Mouse (Mus musculus) forebrain, postnatal 0 days (tissue): ENCODE data around the gene Armc7. TPM values are rescaled to one million over a fixed set of nuclear protein-coding genes. Genes with fewer than 3 reads are reported as not detected.
A peak's percentile ranks its signal among the peaks of the same experiment; 100 is the strongest.
"Not testable (repeated sequence)": the region's sequence is repeated elsewhere in the genome, so short reads cannot be mapped to it uniquely, and the experiment has no call there.

Experiments used
- ATAC-seq: fragments of 200-750 bp; cut with Nextera tagmentation; 2 replicates; pipeline ENCODE4 v1.8.0; 2017; ENCODE audit warnings: mild to moderate bottlenecking, moderate library complexity
- DNase-seq: peaks from one replicate; pipeline ENCODE4 v3.0.0-alpha.2; 2015
- H3K27ac ChIP-seq: fragments of 300-500 bp; sonication (generic); 2 replicates; pipeline ENCODE4 v1.5.1; 2014; ENCODE audit warnings: low read depth, mild to moderate bottlenecking, antibody characterized with exemption, low read length, moderate library complexity, mixed read lengths
- H3K27me3 ChIP-seq: fragments of 300-500 bp; sonication (generic); 2 replicates; pipeline ENCODE4 v1.6.1; 2014; ENCODE audit warnings: mild to moderate bottlenecking, low read length, mixed read lengths; ENCODE audit not compliant: insufficient read depth
- H3K36me3 ChIP-seq: fragments of 300-500 bp; sonication (generic); 2 replicates; pipeline ENCODE4 v1.6.1; 2014; ENCODE audit warnings: mild to moderate bottlenecking, moderate library complexity; ENCODE audit not compliant: insufficient read depth
- H3K4me1 ChIP-seq: fragments of 300-500 bp; sonication (generic); 2 replicates; pipeline ENCODE4 v1.6.1; 2014; ENCODE audit warnings: antibody characterized with exemption; ENCODE audit not compliant: insufficient read depth
- H3K4me2 ChIP-seq: fragments of 300-500 bp; sonication (generic); 2 replicates; pipeline ENCODE4 v1.6.1; 2014; ENCODE audit warnings: low read depth, mild to moderate bottlenecking, moderate library complexity
- H3K4me3 ChIP-seq: fragments of 300-500 bp; sonication (generic); 2 replicates; pipeline ENCODE4 v1.5.1; 2014; ENCODE audit warnings: low read depth, low read length, mixed read lengths
- H3K9ac ChIP-seq: fragments of 300-500 bp; sonication (generic); 2 replicates; pipeline ENCODE4 v1.6.1; 2014; ENCODE audit warnings: mild to moderate bottlenecking
- H3K9me3 ChIP-seq: fragments of 300-500 bp; sonication (generic); 2 replicates; pipeline ENCODE4 v1.6.1; 2016; ENCODE audit warnings: low read length
- CTCF ChIP-seq: sonication (generic); IDR thresholded peaks from 2 replicates; pipeline ENCODE4 v1.5.1; 2016; ENCODE audit warnings: antibody characterized with exemption, control low read depth, low read depth
- WGBS: fragments of 180-500 bp; shearing (Covaris S2); extraction: QIAGEN DNeasy Blood & Tissue Kit; methylation state at CpG from one replicate; pipeline ENCODE4 v1.1.7; 2014; 5-methylcytosine and 5-hydroxymethylcytosine counted together
- polyA plus RNA-seq: library from polyadenylated mRNA; unstranded; fragments of >200 nt; fragmentation: Nextera tagmentation; extraction: Ambion mirVana; gene quantifications from 2 replicates; pipeline ENCODE4 v1.2.1, GENCODE M21; 2015
- total RNA-seq: library from RNA; depleted of rRNA; stranded (reverse); fragments of >200 nt; gene quantifications from 2 replicates; pipeline ENCODE4 v1.2.3, GENCODE M21; 2014

Armc7 gene
- total and polyA plus RNA-seq, 2 experiments from 2014 or later: 11.2 TPM

DNA sequence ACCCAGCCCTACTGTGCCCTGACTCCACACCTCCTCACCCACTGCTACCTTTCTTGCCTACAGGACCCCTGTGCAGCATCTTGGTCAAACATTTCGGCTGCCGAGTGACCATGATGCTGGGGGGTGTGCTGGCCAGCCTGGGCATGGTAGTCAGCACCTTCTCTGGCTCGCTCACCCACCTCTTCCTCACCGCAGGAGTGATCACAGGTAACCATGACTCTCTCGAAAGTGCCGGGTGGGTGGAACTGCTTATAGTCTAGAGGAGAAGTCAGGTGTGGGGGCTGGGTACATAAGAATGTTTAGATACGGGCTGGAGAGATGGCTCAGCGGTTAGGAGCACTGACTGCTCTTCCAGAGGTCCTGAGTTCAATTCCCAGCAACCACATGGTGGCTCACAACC is 10.6 kb upstream of the Armc7 start:
- Histone ChIP-seq H3K4me1 (no peaks in the 10 kb centered on the region), H3K9me3 (no peaks in the 10 kb centered on the region), H3K36me3 (no peaks in the 10 kb centered on the region), H3K27ac (no peak overlapping the region), H3K4me3 (no peak overlapping the region), H3K4me2 (no peak overlapping the region), H3K27me3 (no peaks in the 10 kb centered on the region), H3K9ac (no peak overlapping the region)
- no peak for DNase-seq
- TF ChIP-seq CTCF: no peak
- 93% methylated on average over 8 of the region's 8 CpGs for WGBS
- no peak for ATAC-seq

DNA sequence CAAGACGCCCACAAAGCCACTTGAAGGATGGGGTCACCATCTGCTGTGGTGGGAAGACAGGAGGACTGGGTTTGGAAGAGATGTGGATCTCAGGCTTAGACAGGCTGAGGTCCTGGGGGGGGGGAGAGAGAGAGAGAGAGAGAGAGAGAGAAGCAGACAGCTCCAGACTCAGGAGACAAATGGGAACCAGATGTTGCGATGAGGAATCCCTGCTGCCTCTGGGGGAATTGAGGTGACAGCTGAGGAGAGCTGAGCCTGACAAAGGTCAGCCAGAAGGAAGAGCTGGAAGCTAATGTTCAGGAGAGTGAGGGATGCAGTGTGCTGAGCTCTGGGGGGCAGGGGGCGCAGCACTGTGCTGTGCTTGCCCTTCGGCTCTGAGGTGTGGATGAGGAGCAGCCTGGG is 8.2 kb upstream of the Armc7 start:
- no peak overlapping the region for H3K27ac ChIP-seq
- TF ChIP-seq CTCF: no peak
- DNase-seq (no peak), ATAC-seq (no peak)
- no peaks in the 10 kb centered on the region for H3K27me3 ChIP-seq
- H3K4me3 ChIP-seq: no peak overlapping the region
- no peak overlapping the region for H3K4me2 ChIP-seq
- 69% methylated on average over 4 of the region's 4 CpGs for whole genome bisulfite sequencing
- no peak overlapping the region for H3K9ac ChIP-seq
- no peaks in the 10 kb centered on the region for H3K36me3 ChIP-seq
- no peaks in the 10 kb centered on the region for H3K9me3 ChIP-seq
- H3K4me1 ChIP-seq: no peaks in the 10 kb centered on the region

DNA sequence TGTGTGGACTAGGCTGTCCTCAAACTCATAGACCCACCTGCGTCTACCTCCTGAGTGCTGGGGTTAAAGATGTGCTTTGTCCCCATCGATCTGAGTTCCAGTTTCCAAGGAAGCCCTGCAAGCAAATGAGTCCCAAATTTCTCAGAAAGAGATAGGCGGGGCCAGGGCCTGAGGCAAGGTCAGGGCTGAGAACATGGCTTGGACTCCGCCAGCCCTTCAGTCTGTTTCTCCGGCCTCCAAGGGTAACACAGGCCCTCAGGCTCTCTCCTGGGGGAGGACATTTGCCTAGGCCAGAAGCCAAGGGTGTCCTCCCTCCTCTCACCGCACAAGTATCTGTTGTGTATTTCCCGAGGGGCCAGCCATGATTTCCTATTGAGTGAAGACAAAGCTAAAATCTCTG is 3.3 kb upstream of the Armc7 start:
- no peak overlapping the region for H3K27ac ChIP-seq
- no peaks in the 10 kb centered on the region for H3K36me3 ChIP-seq
- no peak overlapping the region for H3K4me3 ChIP-seq
- no peaks in the 10 kb centered on the region for H3K27me3 ChIP-seq
- no peak for TF ChIP-seq CTCF
- ATAC-seq (no peak), DNase-seq (no peak)
- H3K4me1 ChIP-seq: peaks cover 18% of the 10 kb centered on the region
- no peak overlapping the region for H3K4me2 ChIP-seq
- H3K9ac ChIP-seq: no peak overlapping the region
- H3K9me3 ChIP-seq: no peaks in the 10 kb centered on the region
- 86% methylated on average over 7 of the region's 7 CpGs for WGBS

DNA sequence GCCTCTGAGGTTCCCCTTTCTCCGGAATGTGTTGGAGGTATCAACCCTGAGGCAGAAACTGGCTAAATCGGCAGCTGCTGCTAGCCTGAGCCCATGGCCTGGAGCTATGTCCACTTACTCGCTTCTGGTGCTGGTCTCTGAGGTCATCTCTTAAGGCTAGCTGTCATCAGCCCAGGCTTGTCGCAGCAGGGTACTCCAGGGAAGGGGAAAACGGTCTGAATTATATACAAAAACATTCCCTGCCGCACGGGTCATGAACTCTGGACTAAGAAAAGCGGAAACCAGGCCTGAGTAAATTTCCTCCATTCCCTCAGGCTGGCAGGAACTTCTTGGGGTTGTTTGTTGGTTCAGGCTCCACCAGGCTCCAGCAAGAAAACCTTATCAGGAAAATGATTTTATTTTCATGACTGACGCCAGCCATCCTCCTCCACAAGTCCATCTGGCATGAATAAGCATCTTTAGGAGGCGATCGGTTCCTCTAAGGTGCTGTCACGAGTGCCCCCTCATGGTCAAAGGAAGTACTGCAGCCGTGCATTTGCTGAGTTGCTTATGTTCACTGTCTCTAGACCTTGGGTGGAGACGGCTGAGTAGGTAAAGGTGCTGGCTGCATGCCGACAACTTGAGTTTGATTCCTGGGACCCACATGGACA is 1.7 kb upstream of the Armc7 start:
- Histone ChIP-seq H3K36me3 (no peaks in the 10 kb centered on the region), H3K4me1 (peaks cover 20% of the 10 kb centered on the region), H3K9me3 (no peaks in the 10 kb centered on the region), H3K9ac (no peak overlapping the region), H3K27me3 (no peaks in the 10 kb centered on the region), H3K4me3 (no peak overlapping the region), H3K27ac (peak overlapping the region; percentile 47; the same call in 1 of the 2 replicates), H3K4me2 (no peak overlapping the region)
- ATAC-seq (peak; percentile 18; the same call in 1 of the 2 replicates), DNase-seq (peak; percentile 95)
- TF ChIP-seq CTCF: peak; percentile 99
- WGBS: 24% methylated on average over 15 of the region's 15 CpGs

DNA sequence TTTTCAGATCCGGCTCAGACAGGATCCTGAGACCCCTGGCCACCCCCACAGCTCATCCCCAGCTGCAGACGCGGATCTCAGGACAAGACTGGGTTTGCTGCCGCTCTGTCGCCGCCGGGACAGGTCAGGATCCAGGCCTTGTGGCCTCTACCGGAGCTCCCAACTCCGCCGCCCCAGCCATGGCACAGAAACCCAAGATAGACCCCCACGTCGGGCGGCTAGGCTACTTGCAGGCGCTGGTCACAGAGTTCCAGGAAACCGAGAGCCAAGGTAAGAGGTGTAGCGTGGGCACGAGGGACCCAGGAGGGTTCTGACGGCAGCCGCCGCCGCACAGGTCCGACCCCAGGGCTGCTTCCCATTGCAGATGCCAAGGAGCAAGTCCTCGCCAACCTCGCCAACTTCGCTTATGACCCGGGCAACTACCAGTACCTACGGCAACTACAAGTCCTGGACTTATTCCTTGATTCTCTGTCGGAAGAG is 331 bp downstream of the Armc7 start:
- H3K9ac ChIP-seq: peak overlapping the region; percentile 77
- DNase-seq (no peak), ATAC-seq (no peak)
- 5% methylated on average over 28 of the region's 28 CpGs for WGBS
- H3K4me1 ChIP-seq: peaks cover 20% of the 10 kb centered on the region
- no peaks in the 10 kb centered on the region for H3K36me3 ChIP-seq
- no peaks in the 10 kb centered on the region for H3K27me3 ChIP-seq
- H3K4me2 ChIP-seq: peak overlapping the region; percentile 91
- H3K9me3 ChIP-seq: no peaks in the 10 kb centered on the region
- no peak for TF ChIP-seq CTCF
- H3K27ac ChIP-seq: peak overlapping the region; percentile 82
- H3K4me3 ChIP-seq: peak overlapping the region; percentile 76

DNA sequence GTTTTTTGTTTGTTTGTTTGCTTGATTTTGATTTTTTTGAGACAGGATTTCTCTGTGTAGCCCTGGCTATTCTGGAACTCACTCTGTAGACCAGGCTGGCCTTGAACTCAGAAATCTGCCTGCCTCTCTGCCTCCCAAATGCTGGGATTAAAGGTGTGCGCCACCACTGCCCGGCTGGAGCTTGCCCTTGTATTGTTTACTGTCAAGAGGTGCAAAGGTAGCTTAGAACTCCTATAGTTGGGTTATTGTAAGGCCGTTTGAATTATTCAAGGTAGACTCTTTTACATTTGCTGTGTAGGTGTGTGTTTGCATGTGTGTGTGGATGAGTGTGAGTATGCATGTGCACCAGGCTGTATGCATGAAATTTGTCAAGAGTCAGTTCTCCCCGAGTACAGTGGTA is 1.2 kb downstream of the Armc7 start:
- peak overlapping the region; percentile 91 for H3K4me2 ChIP-seq
- ATAC-seq, H3K9me3 ChIP-seq, H3K4me3 ChIP-seq, H3K27me3 ChIP-seq, DNase-seq, H3K36me3 ChIP-seq, H3K27ac ChIP-seq: not testable (repeated sequence)
- peaks cover 20% of the 10 kb centered on the region for H3K4me1 ChIP-seq
- 79% methylated on average over 4 of the region's 4 CpGs for WGBS
- peak overlapping the region; percentile 77; the same call in 1 of the 2 replicates for H3K9ac ChIP-seq

DNA sequence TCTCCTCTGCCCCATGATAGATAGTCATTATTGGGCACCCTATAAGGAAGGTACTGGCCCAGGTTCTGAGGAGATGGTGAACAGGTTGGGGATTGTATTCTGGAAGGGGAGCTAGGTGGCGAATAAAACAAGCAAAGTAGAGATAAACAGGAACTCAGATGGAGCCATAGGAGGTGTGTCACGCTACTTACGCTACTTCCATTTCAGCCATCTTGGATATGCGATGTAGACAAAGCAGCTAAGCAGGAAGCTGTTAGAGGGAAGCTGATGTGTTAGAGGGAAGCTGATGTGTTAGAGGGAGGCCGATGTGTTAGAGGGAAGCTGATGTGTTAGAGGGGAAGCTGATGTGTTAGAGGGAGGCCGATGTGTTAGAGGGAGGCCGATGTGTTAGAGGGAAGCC is 1.9 kb downstream of the Armc7 start:
- not testable (repeated sequence) for H3K9me3 ChIP-seq, H3K9ac ChIP-seq, H3K4me3 ChIP-seq, H3K36me3 ChIP-seq, DNase-seq, H3K27ac ChIP-seq, ATAC-seq, H3K27me3 ChIP-seq, H3K4me2 ChIP-seq
- 90% methylated on average over 7 of the region's 7 CpGs for WGBS
- peaks cover 20% of the 10 kb centered on the region for H3K4me1 ChIP-seq
